10 mouse cellular contexts compared by ENCODE assay signal in the genomic region with DNA sequence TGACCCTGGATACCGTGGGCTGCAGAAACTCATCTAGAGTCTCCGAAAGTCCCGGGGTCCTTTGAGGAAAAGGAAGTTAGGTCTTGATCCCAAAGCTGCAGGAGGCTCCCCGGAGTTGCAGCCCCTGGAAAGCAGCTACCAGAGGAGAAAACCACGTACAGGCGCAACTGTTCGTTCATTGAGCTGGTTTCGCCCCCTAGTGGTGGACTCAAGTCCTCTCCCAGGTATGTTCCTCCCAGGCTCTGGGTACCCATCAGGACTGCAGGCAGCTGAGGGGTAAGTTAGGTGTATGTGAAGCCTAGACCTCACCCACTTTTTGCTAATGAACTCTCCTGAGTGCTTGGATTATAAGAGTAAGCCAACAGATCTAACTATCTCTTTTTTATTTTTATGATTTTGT. TPM values are rescaled to one million over a fixed set of nuclear protein-coding genes. Genes with fewer than 3 reads are reported as not detected.
DNase-seq lines count a peak whose midpoint lies in the region; ATAC-seq lines count a peak whose summit lies in the region.
"Had no signal": no experiment of that assay in that cellular context is flagged by ENCODE, and none has a peak within 500 bp of the region (broad histone marks: within the 10 kb centered on the region; RNA-seq: fewer than 3 reads in every experiment).

No protein-coding gene starts in this region.

- WGBS in midbrain, embryonic 11.5 days = 7% methylated on average over 8 of the region's 8 CpGs
- 7% methylated on average over 8 of the region's 8 CpGs for WGBS in midbrain, embryonic 15.5 days
- WGBS in limb, embryonic 11.5 days = 8% methylated on average over 8 of the region's 8 CpGs

- ATAC-seq in midbrain, embryonic 11.5 days (ENCODE audit: low FRiP score) = peak; percentile 57; the same call in 1 of the 2 replicates
- no peak for ATAC-seq in midbrain, embryonic 15.5 days (replicated peaks)
- peak; percentile 83; the same call in 1 of the 2 replicates for ATAC-seq in cerebellum, adult (ENCODE audit: insufficient number of reproducible peaks, low FRiP score, low TSS enrichment)
- peak; percentile 92 for ATAC-seq in frontal cortex, adult (ENCODE audit: low TSS enrichment)
- ATAC-seq in limb, embryonic 11.5 days (ENCODE audit: insufficient number of reproducible peaks, low FRiP score, low TSS enrichment, low read depth) = no peak

- no peak overlapping the region for H3K4me3 ChIP-seq in midbrain, embryonic 11.5 days (ENCODE audit: low read depth, low read length)
- H3K4me3 ChIP-seq in midbrain, embryonic 15.5 days = no peak overlapping the region
- no peak overlapping the region for H3K4me3 ChIP-seq in limb, embryonic 11.5 days (ENCODE audit: low read depth, low read length)
- H3K4me3 ChIP-seq: embryonic facial prominence, embryonic 15.5 days; neural tube, embryonic 12.5 days had no signal

- no peaks in the 10 kb centered on the region for H3K36me3 ChIP-seq in midbrain, embryonic 11.5 days (ENCODE audit: control insufficient read depth, insufficient read depth, low read length)
- no peaks in the 10 kb centered on the region for H3K36me3 ChIP-seq in midbrain, embryonic 15.5 days (replicated peaks)
- no peaks in the 10 kb centered on the region for H3K36me3 ChIP-seq in limb, embryonic 11.5 days (ENCODE audit: control insufficient read depth, insufficient read depth, low read length)
- H3K36me3 ChIP-seq: embryonic facial prominence, embryonic 15.5 days; neural tube, embryonic 12.5 days had no signal

- no peak overlapping the region for H3K9ac ChIP-seq in midbrain, embryonic 11.5 days (ENCODE audit: low read length)
- H3K9ac ChIP-seq in midbrain, embryonic 15.5 days = no peak overlapping the region
- no peak overlapping the region for H3K9ac ChIP-seq in limb, embryonic 11.5 days (ENCODE audit: low read length)
- H3K9ac ChIP-seq: embryonic facial prominence, embryonic 15.5 days; neural tube, embryonic 12.5 days had no signal

- H3K27me3 ChIP-seq in midbrain, embryonic 11.5 days (ENCODE audit: control insufficient read depth, insufficient read depth, low read length) = no peaks in the 10 kb centered on the region
- H3K27me3 ChIP-seq in midbrain, embryonic 15.5 days (replicated peaks) = no peaks in the 10 kb centered on the region
- no peaks in the 10 kb centered on the region for H3K27me3 ChIP-seq in limb, embryonic 11.5 days (ENCODE audit: control insufficient read depth, insufficient read depth, low read length)
- H3K27me3 ChIP-seq: embryonic facial prominence, embryonic 15.5 days; neural tube, embryonic 12.5 days had no signal

- peak; percentile 88 for DNase-seq in midbrain, embryonic 11.5 days (ENCODE audit: low spot score, missing footprints)
- peak; percentile 49 for DNase-seq in kidney, adult 11 months
- DNase-seq in limb, embryonic 11.5 days (ENCODE audit: low spot score) = peak; percentile 84
- peak; percentile 17 to 46 for DNase-seq in natural killer cell, adult 2 months (ENCODE audit: low spot score in 2 of 2)
- DNase-seq in thymus, adult 18-20 months = peak; percentile 12 to 15

- H3K4me1 ChIP-seq in midbrain, embryonic 11.5 days (ENCODE audit: control insufficient read depth, insufficient read depth, low read length) = no peaks in the 10 kb centered on the region
- no peaks in the 10 kb centered on the region for H3K4me1 ChIP-seq in midbrain, embryonic 15.5 days
- H3K4me1 ChIP-seq in limb, embryonic 11.5 days (ENCODE audit: control insufficient read depth, insufficient read depth, low read length) = no peaks in the 10 kb centered on the region

- H3K9me3 ChIP-seq in midbrain, embryonic 11.5 days (ENCODE audit: control insufficient read depth, low read length) = no peaks in the 10 kb centered on the region
- no peaks in the 10 kb centered on the region for H3K9me3 ChIP-seq in midbrain, embryonic 15.5 days
- H3K9me3 ChIP-seq in limb, embryonic 11.5 days (ENCODE audit: control insufficient read depth, low read length) = no peaks in the 10 kb centered on the region
- H3K9me3 ChIP-seq: embryonic facial prominence, embryonic 15.5 days; neural tube, embryonic 12.5 days had no signal

- H3K4me2 ChIP-seq in midbrain, embryonic 11.5 days = no peak overlapping the region
- no peak overlapping the region for H3K4me2 ChIP-seq in midbrain, embryonic 15.5 days
- no peak overlapping the region for H3K4me2 ChIP-seq in limb, embryonic 11.5 days (ENCODE audit: low read depth, severe bottlenecking)
- H3K4me2 ChIP-seq: embryonic facial prominence, embryonic 15.5 days; neural tube, embryonic 12.5 days had no signal

- no peak overlapping the region for H3K27ac ChIP-seq in midbrain, embryonic 11.5 days (ENCODE audit: low read depth, low read length)
- no peak overlapping the region for H3K27ac ChIP-seq in midbrain, embryonic 15.5 days
- H3K27ac ChIP-seq in limb, embryonic 11.5 days (replicated peaks; ENCODE audit: low read depth, low read length) = no peak overlapping the region
- H3K27ac ChIP-seq: embryonic facial prominence, embryonic 15.5 days; neural tube, embryonic 12.5 days had no signal

RNA-seq across cellular contexts. Expression of a gene that starts 16.1 kb away (rescaled TPM):
- polyA plus RNA-seq in midbrain, embryonic 11.5 days (2014; fragmentation: Nextera tagmentation; extraction: Ambion mirVana) = 4.2 and 6.0 TPM in 2 replicates
- 1.6 and 1.8 TPM in 2 replicates for polyA plus RNA-seq in midbrain, embryonic 15.5 days (2015; fragmentation: Nextera tagmentation; extraction: Ambion mirVana)
- 11.4 and 13.8 TPM in 2 replicates for polyA plus RNA-seq in limb, embryonic 11.5 days (2014; fragmentation: Nextera tagmentation; extraction: Ambion mirVana)

RNA-seq across cellular contexts. Expression of a gene that starts 27.2 kb away (rescaled TPM):
- polyA plus RNA-seq in midbrain, embryonic 11.5 days (2014; fragmentation: Nextera tagmentation; extraction: Ambion mirVana) = 1.1 and 2.3 TPM in 2 replicates
- 0.38 and 1.3 TPM in 2 replicates for polyA plus RNA-seq in midbrain, embryonic 15.5 days (2015; fragmentation: Nextera tagmentation; extraction: Ambion mirVana)
- 3.1 and 5.5 TPM in 2 replicates for polyA plus RNA-seq in limb, embryonic 11.5 days (2014; fragmentation: Nextera tagmentation; extraction: Ambion mirVana)

RNA-seq across cellular contexts. Expression of a gene that starts 52.7 kb away (rescaled TPM):
- polyA plus RNA-seq in midbrain, embryonic 11.5 days (2014; fragmentation: Nextera tagmentation; extraction: Ambion mirVana) = 2.3 and 2.9 TPM in 2 replicates
- 1.9 and 2.8 TPM in 2 replicates for polyA plus RNA-seq in midbrain, embryonic 15.5 days (2015; fragmentation: Nextera tagmentation; extraction: Ambion mirVana)
- polyA plus RNA-seq in limb, embryonic 11.5 days (2014; fragmentation: Nextera tagmentation; extraction: Ambion mirVana) = 4.1 TPM in 2 replicates

Comparison
In these comparisons a context has a peak if more than half of its experiments do, and no peak if none do; other contexts are left out.
1. ATAC-seq: peak in midbrain, embryonic 11.5 days (single experiment), cerebellum, adult (single experiment) and frontal cortex, adult (single experiment); none in midbrain, embryonic 15.5 days (single experiment) and limb, embryonic 11.5 days (single experiment).
2. DNase-seq: peak in every context shown above with its lines; median percentile 88 in midbrain, embryonic 11.5 days; 84 in limb, embryonic 11.5 days; 49 in kidney, adult 11 months; 32 in natural killer cell, adult 2 months; 14 in thymus, adult 18-20 months.